Mouse (Mus musculus): ENCODE measurements around the gene Apoa2.

Apoa2 gene

DNA sequence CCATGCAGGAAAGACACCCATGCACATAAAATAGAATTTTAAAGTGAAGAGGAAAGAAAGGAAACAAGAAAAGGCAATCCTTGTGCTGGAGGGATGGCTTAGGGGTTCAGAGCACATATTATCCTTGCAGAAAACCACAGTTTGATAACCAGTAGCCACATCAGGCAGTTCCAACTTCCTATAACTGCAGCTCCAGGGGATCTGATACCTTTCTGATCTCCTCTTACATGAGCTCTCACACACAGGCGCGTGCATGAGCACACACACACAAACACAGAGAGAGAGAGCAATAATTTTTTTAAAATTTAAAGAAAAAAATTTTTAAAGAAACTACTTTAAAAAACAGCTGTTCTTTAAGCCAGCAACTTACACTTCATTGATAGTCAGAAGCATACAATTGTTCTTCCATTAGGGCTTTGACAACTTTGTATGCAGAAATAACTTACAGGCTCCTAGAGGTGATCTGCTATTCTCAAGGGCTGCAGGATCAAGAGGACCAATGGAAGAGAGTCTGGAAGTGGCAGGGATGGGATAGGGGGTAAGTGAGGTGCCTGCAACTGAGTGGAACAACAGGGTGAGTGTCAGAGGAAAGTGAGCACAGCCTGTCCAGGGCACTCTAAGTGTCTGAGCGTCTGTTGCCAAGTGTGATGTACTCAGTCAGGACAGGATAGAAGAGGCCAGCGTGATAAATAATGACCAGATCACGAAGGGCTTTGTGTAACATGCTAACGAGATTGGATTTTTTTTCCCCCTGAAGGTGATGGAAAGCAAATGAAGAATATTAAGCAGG, 19.0 kb upstream of the Apoa2 start:
- DNase-seq (ENCODE audit: low read depth, low spot score): no peak

DNA sequence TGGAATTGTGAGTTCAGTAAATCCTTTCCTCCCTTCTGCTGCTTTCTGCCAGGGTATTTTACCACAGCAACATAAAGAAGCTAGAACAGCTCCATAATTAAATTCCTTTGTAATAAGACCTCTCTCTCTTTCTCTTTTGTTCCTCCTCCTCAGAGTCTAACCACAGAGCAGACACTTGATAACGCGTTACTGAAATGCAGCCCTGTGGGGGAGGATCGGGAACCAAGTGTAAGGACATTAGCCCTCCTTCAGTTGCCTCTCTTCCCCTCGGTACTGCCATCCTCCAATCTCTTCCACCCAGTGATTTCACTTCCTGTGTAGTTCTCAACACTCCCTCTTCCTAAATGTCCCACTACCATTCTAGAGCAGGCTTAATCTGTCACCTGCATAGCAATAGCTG, 15.4 kb upstream of the Apoa2 start:
- DNase-seq (ENCODE audit: low read depth, low spot score): no peak

GRCm38 (mm10) chr1:171212854-171213253, 12.0 kb upstream of the Apoa2 start:
- no peak for DNase-seq (ENCODE audit: low read depth, low spot score)

- DNase-seq (ENCODE audit: low read depth, low spot score): no peak
Observed at GRCm38 (mm10) chr1:171213801-171214496, 10.9 kb upstream of the Apoa2 start, which contains the start of gene Nr1i3. Gene Nr1i3, plus strand, starts transcription at chr1:171213970.

GRCm38 (mm10) chr1:171216241-171216955, 8.5 kb upstream of the Apoa2 start:
- DNase-seq (ENCODE audit: low read depth, low spot score): no peak

DNA sequence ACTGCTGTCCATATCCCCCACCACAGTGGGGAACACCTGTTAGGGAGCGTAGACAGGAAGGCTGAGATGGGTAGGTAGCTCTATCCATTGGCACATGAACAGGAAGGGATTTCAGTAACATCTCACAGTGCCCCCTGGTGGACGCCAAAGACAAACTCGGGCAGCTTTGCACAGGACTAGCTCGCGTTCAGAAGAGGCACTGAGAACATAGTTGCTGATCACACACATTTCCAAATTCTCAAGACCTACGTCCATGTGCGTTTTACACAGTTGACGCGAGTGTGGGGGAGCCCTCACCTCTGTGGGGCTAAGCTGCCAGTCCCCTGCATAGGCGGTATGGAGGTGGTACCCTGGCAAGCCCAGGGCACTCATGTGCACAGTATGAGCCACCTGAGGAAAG, 4.0 kb upstream of the Apoa2 start:
- DNase-seq (ENCODE audit: low read depth, low spot score): peak; percentile 91

GRCm38 (mm10) chr1:171221281-171222193, 3.3 kb upstream of the Apoa2 start:
- peak; percentile 28 for DNase-seq (ENCODE audit: low read depth, low spot score)

DNA sequence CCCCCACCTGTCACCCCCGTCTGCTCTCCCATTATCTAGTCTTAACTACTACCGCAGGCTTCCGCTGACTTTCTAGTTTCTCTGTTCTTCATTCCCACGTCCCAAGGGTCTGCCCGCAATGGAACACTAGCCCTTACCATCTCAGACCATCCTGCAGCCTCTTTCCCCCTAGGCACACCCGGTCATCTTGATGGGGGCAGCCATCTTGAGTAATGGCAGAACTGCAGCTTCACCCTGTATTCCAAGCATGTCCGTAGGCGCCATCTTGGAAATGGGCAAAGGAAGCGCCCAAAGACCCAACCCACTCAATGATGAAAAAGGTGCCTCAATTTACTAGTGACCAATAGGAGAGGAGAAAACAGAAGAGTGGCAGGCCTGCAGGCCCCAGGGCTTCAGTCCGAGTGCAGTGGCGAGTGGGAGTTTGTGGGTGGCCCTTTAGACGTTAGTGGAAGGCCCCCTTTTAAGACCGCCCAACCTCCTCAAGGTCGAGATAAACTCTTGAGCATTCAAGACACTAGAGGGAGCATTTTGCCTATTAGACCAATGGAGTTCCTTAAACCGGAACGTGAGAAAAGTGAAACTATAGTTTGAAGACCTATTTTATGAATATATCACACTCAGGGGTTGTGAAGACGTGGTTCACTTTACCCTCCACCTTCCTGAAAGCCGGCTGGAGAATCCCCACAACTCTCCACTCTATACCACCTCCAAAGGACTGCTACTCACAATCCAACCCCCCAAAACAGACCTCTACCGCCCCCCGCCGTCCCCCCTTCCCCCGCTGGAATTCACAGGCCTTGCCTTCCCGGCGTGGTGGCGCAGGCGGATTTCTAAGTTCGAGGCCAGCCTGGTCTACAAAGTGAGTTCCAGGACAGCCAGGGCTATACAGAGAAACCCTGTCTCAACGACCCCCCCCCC, 2.4 kb upstream of the Apoa2 start, which contains the start of gene Tomm40l:
Gene Tomm40l (minus strand): TSS at position 277 of the 918 bp plus-strand sequence.
- DNase-seq (ENCODE audit: low read depth, low spot score): peak; percentile 97

- peak; percentile 26 for DNase-seq (ENCODE audit: low read depth, low spot score)
Observed at GRCm38 (mm10) chr1:171223168-171223567, 1.7 kb upstream of the Apoa2 start.

DNA sequence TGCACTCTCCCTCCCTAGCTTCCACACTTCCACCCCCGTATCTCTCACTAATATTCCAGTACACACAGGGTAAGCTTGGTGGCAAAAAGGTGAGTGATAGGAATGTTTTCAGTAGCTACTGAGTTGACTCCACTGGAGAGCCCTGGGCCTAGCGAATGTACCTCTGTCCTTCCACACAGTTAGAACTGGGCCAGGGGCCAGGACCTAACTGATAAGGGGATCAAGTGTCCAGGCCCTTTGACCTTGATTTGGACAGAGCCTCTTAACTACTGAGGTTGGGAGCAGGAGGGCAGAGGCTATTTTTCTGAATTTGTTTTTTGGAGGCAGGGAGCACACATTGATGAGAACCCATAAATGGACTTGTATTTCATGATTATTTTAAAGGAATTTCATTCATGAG, 1.1 kb upstream of the Apoa2 start:
- no peak for DNase-seq (ENCODE audit: low read depth, low spot score)

DNA sequence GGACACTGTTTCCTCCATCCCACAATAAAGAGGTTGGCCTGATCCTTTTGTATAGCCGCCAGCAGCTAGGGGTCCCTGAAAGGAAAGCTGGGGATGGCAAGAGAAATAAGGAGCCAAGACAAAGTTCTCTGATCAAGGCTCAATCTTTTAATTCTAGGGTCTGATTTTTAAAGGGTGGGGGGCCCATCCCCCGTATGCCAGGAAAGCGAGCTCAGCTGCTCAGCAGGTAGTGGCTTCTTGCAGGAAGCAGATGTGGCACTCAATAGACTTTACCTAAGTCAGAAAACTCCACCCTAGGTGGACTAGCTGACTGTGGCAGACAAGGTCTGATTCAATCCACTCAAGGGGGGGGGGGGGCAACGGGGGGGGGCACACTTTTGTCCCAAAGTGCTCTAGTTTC, 1.9 kb downstream of the Apoa2 start:
- DNase-seq (ENCODE audit: low read depth, low spot score): no peak

- no peak for DNase-seq (ENCODE audit: low read depth, low spot score)
Observed at GRCm38 (mm10) chr1:171227879-171228278, 3.0 kb downstream of the Apoa2 start.

- no peak for DNase-seq (ENCODE audit: low read depth, low spot score)
Observed at GRCm38 (mm10) chr1:171229750-171230149, 4.9 kb downstream of the Apoa2 start.

GRCm38 (mm10) chr1:171230215-171230614, 5.4 kb downstream of the Apoa2 start:
- DNase-seq (ENCODE audit: low read depth, low spot score): no peak

DNA sequence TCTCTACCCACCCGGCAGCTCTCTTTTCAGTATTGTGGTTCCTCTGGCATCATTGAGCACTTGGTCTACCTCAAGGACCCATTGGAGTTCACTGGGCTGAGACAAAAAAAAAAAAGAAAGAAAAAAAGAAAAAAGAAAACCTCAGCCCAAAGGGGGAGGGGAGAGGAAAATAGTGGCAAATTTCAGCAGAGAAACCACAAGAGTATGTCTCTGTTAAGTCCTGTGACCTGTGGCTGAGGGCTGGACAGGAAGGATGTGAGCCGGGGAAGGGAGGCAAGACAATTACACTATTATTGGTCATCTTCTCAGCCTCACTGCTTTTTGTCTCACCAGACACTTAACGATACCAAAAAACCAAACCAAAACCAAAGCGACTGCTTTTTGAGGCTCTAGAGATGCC, 7.0 kb downstream of the Apoa2 start:
- DNase-seq (ENCODE audit: low read depth, low spot score): no peak

GRCm38 (mm10) chr1:171232348-171232747, 7.5 kb downstream of the Apoa2 start:
- no peak for DNase-seq (ENCODE audit: low read depth, low spot score)

DNA sequence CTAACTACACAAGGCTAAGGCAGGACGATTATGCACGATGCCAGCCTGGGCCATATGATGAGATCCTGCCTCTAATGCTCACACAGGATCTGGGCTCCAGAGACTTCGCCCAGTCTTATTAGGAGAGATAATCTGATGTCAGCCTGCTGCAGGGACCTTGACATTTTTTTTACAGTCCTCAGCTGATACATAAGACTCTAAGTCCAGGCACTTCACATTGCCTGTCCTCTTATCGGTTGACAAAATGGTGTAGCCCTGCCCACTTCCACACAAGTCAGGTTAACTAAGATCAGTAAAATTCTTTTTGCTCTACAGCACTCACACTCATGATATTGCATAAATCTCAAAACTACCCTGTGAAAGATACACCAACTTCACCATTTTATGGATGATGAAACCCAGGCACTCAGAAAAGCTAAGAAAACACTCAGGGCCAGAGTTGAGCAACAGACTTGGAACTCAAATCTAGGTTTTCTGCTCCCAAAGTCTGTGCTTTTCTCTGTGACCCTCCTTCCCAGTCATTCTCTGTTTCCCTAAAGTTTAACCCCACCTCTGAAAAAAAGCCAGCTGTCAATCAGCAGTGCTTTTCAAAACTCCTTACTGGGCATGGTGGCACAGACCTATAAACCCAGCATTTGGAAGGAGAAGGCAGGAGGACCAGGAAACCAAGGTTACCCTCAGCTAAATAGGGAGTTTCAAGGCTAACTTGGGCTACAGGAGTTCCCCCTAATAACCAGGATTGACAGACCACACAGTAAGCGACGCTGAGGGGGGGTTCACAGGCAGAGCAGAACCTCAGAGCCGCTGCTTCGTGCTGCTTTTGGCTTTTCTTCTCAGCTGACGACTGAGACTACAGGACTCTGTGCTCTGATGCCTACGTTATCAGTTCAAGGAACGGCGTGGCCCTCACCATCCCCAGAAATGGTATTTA, 8.2 kb downstream of the Apoa2 start:
- no peak for DNase-seq (ENCODE audit: low read depth, low spot score)

DNA sequence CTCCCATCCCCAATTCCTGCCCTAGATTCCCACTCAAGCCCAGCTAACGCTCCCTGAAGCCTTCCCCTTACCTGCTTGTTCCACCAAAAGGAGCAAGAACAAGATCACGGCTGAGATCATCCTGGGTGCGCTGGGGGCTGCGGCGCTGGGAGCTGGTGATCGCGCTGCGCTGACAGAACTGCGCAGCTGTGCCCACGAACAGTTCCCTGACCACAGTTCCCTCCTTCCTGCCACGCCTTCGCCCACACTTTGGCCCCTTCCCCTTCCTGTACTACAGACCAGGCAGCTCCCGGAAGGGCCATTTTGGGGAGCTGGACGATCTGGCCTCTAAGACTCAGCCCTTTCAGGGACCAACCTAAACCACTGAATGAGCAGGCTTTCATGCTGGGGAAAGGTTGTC, 9.3 kb downstream of the Apoa2 start, which contains the start of gene Fcer1g:
Gene Fcer1g (minus strand): TSS at position 240 of the 400 bp plus-strand sequence.
- no peak for DNase-seq (ENCODE audit: low read depth, low spot score)

DNA sequence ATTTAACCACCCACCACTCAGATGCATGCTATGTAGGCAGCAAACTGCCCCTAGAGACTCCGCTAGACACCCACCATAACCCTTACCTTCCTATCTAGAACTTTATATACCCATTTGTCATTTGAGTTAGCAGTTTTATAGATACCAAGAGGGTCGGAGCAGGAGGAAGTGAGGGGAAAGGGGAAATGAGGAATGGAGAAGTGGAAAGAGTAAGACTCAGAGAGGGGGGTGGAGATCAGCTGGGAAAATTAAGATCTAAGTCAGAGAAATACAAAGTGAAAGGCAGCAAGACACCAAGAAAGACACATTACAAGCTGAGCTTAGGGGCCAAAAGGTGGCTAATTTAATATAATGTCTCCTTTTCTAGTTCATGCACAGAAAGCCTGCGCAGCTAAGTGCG, 9.7 kb downstream of the Apoa2 start:
- DNase-seq (ENCODE audit: low read depth, low spot score): no peak
